Mouse (Mus musculus) ES-E14 (cell line): Measurements from ENCODE around the gene Lilr4b.

Experiments used
- CHD2 ChIP-seq: IDR thresholded peaks from 2 replicates; pipeline ENCODE4 v1.6.1; 2014; ENCODE audit warnings: mild to moderate bottlenecking, low read depth, low read length, inconsistent platforms
- HCFC1 ChIP-seq: IDR thresholded peaks from 2 replicates; pipeline ENCODE4 v1.6.1; 2012; ENCODE audit warnings: low read length, inconsistent platforms, borderline replicate concordance; ENCODE audit not compliant: insufficient read depth
- MAFK ChIP-seq: IDR thresholded peaks from 2 replicates; pipeline ENCODE4 v1.6.1; 2014; ENCODE audit warnings: mild to moderate bottlenecking, low read depth, low read length, inconsistent platforms; ENCODE audit not compliant: insufficient read depth
- ZC3H11A ChIP-seq: IDR thresholded peaks from 2 replicates; pipeline ENCODE4 v1.6.1; 2012; ENCODE audit warnings: low read depth, mild to moderate bottlenecking, inconsistent platforms, low read length, borderline replicate concordance
- ZNF384 ChIP-seq: IDR thresholded peaks from 2 replicates; pipeline ENCODE4 v1.6.1; 2012; ENCODE audit warnings: low read depth, low read length, inconsistent platforms

DNA sequence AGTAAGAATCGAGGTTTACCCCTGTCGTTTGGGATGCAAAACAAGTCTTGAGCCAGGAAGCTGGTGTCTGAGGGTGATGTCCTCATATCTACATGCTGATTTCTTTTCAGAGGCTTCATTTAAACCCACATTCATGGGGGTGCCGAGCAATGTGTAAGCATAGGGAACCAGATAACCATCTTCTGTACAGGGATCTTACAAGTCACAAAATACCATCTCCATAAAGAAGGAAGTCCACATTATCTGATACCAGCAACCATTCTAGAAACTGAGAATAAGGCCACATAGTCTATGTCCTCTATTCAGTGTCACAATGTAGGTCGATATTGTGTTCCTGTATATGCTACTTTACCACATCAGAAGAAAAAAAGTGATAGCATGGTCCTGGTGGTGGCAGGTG is 24.1 kb upstream of the Lilr4b start:
- no peak for TF ChIP-seq ZNF384
- no peak for TF ChIP-seq ZC3H11A
- no peak for TF ChIP-seq MAFK
- no peak for TF ChIP-seq HCFC1
- TF ChIP-seq CHD2: no peak
